Mouse (Mus musculus) thymus, postnatal 25 days (tissue): ENCODE results near the gene Tgm7.

Experiments
- DNase-seq: peaks from one replicate; pipeline ENCODE4 v3.0.0; 2022

Gene Tgm7

GRCm38 (mm10) chr2:121071871-121072270 lies 37.7 kb downstream of the Tgm7 start:
- DNase-seq = no peak

GRCm38 (mm10) chr2:121069506-121069905 lies 40.1 kb downstream of the Tgm7 start:
- DNase-seq = no peak

- DNase-seq = peak; percentile 18
Observed at GRCm38 (mm10) chr2:121067116-121067515, 42.5 kb downstream of the Tgm7 start.

- DNase-seq = no peak
Observed at GRCm38 (mm10) chr2:121061315-121061714, 48.3 kb downstream of the Tgm7 start.

GRCm38 (mm10) chr2:121057997-121058396 lies 51.6 kb downstream of the Tgm7 start:
- no peak for DNase-seq

- no peak for DNase-seq
Observed at GRCm38 (mm10) chr2:121055915-121056314, 53.7 kb downstream of the Tgm7 start.

- no peak for DNase-seq
Observed at GRCm38 (mm10) chr2:121054060-121054459, 55.5 kb downstream of the Tgm7 start.

- no peak for DNase-seq
Observed at GRCm38 (mm10) chr2:121052176-121052575, 57.4 kb downstream of the Tgm7 start.

- DNase-seq = no peak
Observed at GRCm38 (mm10) chr2:121045653-121046052, 63.9 kb downstream of the Tgm7 start.
